Mouse (Mus musculus) liver, postnatal 0 days (tissue): ENCODE measurements around the gene Pcbd2. TPM values are rescaled to one million over a fixed set of nuclear protein-coding genes. Genes with fewer than 3 reads are reported as not detected.

Experiments
- ATAC-seq: fragments of 200-750 bp; cut with Nextera tagmentation; 2 replicates; pipeline ENCODE4 v1.8.0; 2017; ENCODE audit warnings: mild to moderate bottlenecking, moderate library complexity
- DNase-seq: peaks from one replicate; pipeline ENCODE4 v3.0.0-alpha.2; 2016
- H3K27ac ChIP-seq: fragments of 300-500 bp; sonication (generic); 2 replicates; pipeline ENCODE4 v1.5.1; 2014; ENCODE audit warnings: antibody characterized with exemption, moderate library complexity, mild to moderate bottlenecking, low read depth
- H3K27me3 ChIP-seq: fragments of 300-500 bp; sonication (generic); 2 replicates; pipeline ENCODE4 v1.6.1; 2014; ENCODE audit warnings: low read length, control low read depth, mixed read lengths; ENCODE audit not compliant: insufficient read depth
- H3K36me3 ChIP-seq: fragments of 300-500 bp; sonication (generic); replicated peaks from 2 replicates; pipeline ENCODE4 v1.6.1; 2014; ENCODE audit warnings: mild to moderate bottlenecking, control low read depth, low read length, moderate library complexity, mixed read lengths; ENCODE audit not compliant: insufficient read depth
- H3K4me1 ChIP-seq: fragments of 300-500 bp; sonication (generic); 2 replicates; pipeline ENCODE4 v1.6.1; 2014; ENCODE audit warnings: antibody characterized with exemption, mild to moderate bottlenecking, control low read depth; ENCODE audit not compliant: insufficient read depth
- H3K4me2 ChIP-seq: fragments of 300-500 bp; sonication (generic); 2 replicates; pipeline ENCODE4 v1.6.1; 2014; ENCODE audit warnings: low read depth, mild to moderate bottlenecking, low read length, moderate library complexity, mixed read lengths
- H3K4me3 ChIP-seq: fragments of 300-500 bp; sonication (generic); 2 replicates; pipeline ENCODE4 v1.5.1; 2014; ENCODE audit warnings: low read depth, low read length
- H3K9ac ChIP-seq: fragments of 300-500 bp; sonication (generic); replicated peaks from 2 replicates; pipeline ENCODE4 v1.6.1; 2014; ENCODE audit warnings: mild to moderate bottlenecking, moderate library complexity
- H3K9me3 ChIP-seq: fragments of 300-500 bp; sonication (generic); 2 replicates; pipeline ENCODE4 v1.6.1; 2016; ENCODE audit warnings: mild to moderate bottlenecking, control low read depth, low read length, mixed read lengths
- CTCF ChIP-seq: sonication (generic); IDR thresholded peaks from 2 replicates; pipeline ENCODE4 v1.5.1; 2016; ENCODE audit warnings: antibody characterized with exemption, low read depth
- EP300 ChIP-seq: IDR thresholded peaks from 2 replicates; pipeline ENCODE4 v1.6.1; 2016; ENCODE audit warnings: antibody characterized with exemption, low read depth, mild to moderate bottlenecking
- WGBS: fragments of 180-500 bp; shearing (Covaris S2); extraction: QIAGEN DNeasy Blood & Tissue Kit; methylation state at CpG from one replicate; pipeline ENCODE4 v1.1.7; 2014; ENCODE audit not compliant: insufficient replicate concordance; 5-methylcytosine and 5-hydroxymethylcytosine counted together
- polyA plus RNA-seq: library from polyadenylated mRNA; unstranded; fragments of >200 nt; fragmentation: Nextera tagmentation; extraction: Ambion mirVana; gene quantifications from 2 replicates; pipeline ENCODE4 v1.2.1, GENCODE M21; 2015

The Pcbd2 gene
- polyA plus RNA-seq, 1 experiment from 2014 or later = 49.2 TPM

- no peak for DNase-seq
- no peak for TF ChIP-seq EP300
- no peak for TF ChIP-seq CTCF
Measured at GRCm38 (mm10) chr13:55732121-55732520, 5.0 kb downstream of the Pcbd2 start.

GRCm38 (mm10) chr13:55733628-55734502 is 6.7 kb downstream of the Pcbd2 start:
- ATAC-seq = peak; percentile 88
- Histone ChIP-seq H3K9ac (no peak overlapping the region), H3K4me3 (no peak overlapping the region), H3K27ac (0 out of 2 replicates have a peak overlapping the region, but pooled peaks have one; percentile 16), H3K27me3 (no peaks in the 10 kb centered on the region), H3K36me3 (no peaks in the 10 kb centered on the region), H3K4me2 (no peak overlapping the region), H3K4me1 (no peaks in the 10 kb centered on the region), H3K9me3 (no peaks in the 10 kb centered on the region)
- DNase-seq = no peak
- 78% methylated on average over 22 of the region's 22 CpGs for WGBS
- TF ChIP-seq CTCF (no peak), EP300 (no peak)

More at GRCm38 (mm10) chr13:55732121-55732520, 5.0 kb downstream of the Pcbd2 start:
- H3K9me3 ChIP-seq = no peaks in the 10 kb centered on the region
- no peak overlapping the region for H3K4me2 ChIP-seq
- no peak overlapping the region for H3K9ac ChIP-seq
- ATAC-seq = 0 out of 2 replicates have a peak, but pooled peaks have one; percentile 6
- no peak overlapping the region for H3K27ac ChIP-seq
- 67% methylated on average over 2 of the region's 2 CpGs for WGBS
- no peak overlapping the region for H3K4me3 ChIP-seq
- H3K27me3 ChIP-seq = no peaks in the 10 kb centered on the region
- H3K36me3 ChIP-seq = no peaks in the 10 kb centered on the region
- no peaks in the 10 kb centered on the region for H3K4me1 ChIP-seq

GRCm38 (mm10) chr13:55737885-55738284 is 10.7 kb downstream of the Pcbd2 start:
- ATAC-seq (no peak), DNase-seq (no peak)
- WGBS = 83% methylated on average over 8 of the region's 8 CpGs

GRCm38 (mm10) chr13:55742306-55742705 is 15.1 kb downstream of the Pcbd2 start:
- Histone ChIP-seq H3K27me3 (no peaks in the 10 kb centered on the region), H3K9me3 (no peaks in the 10 kb centered on the region), H3K36me3 (no peaks in the 10 kb centered on the region), H3K4me2 (no peak overlapping the region), H3K4me3 (no peak overlapping the region), H3K4me1 (no peaks in the 10 kb centered on the region), H3K9ac (no peak overlapping the region), H3K27ac (no peak overlapping the region)
- no peak for ATAC-seq
- DNase-seq = no peak
- TF ChIP-seq CTCF (no peak), EP300 (no peak)
- WGBS = 67% methylated on average over 8 of the region's 8 CpGs

More at GRCm38 (mm10) chr13:55737885-55738284, 10.7 kb downstream of the Pcbd2 start:
- no peak for TF ChIP-seq CTCF
- no peak for TF ChIP-seq EP300
- Histone ChIP-seq H3K9ac (no peak overlapping the region), H3K9me3 (no peaks in the 10 kb centered on the region), H3K36me3 (no peaks in the 10 kb centered on the region), H3K27me3 (no peaks in the 10 kb centered on the region), H3K4me3 (no peak overlapping the region), H3K27ac (no peak overlapping the region), H3K4me1 (no peaks in the 10 kb centered on the region), H3K4me2 (no peak overlapping the region)

GRCm38 (mm10) chr13:55754380-55754779 is 27.2 kb downstream of the Pcbd2 start:
- no peak overlapping the region for H3K4me2 ChIP-seq
- TF ChIP-seq CTCF (no peak), EP300 (no peak)
- no peak overlapping the region for H3K9ac ChIP-seq
- H3K27ac ChIP-seq = no peak overlapping the region
- H3K27me3 ChIP-seq = no peaks in the 10 kb centered on the region
- H3K9me3 ChIP-seq = no peaks in the 10 kb centered on the region
- 60% methylated on average over 13 of the region's 13 CpGs for WGBS
- H3K36me3 ChIP-seq = no peaks in the 10 kb centered on the region
- DNase-seq = no peak
- ATAC-seq = no peak
- H3K4me3 ChIP-seq = no peak overlapping the region
- H3K4me1 ChIP-seq = no peaks in the 10 kb centered on the region

- Histone ChIP-seq H3K9me3 (no peaks in the 10 kb centered on the region), H3K9ac (no peak overlapping the region), H3K27ac (no peak overlapping the region), H3K4me3 (no peak overlapping the region), H3K36me3 (no peaks in the 10 kb centered on the region), H3K4me2 (peak overlapping the region; percentile 15; the same call in 1 of the 2 replicates), H3K4me1 (no peaks in the 10 kb centered on the region), H3K27me3 (no peaks in the 10 kb centered on the region)
- WGBS = 40% methylated on average over 8 of the region's 8 CpGs
- no peak for DNase-seq
- ATAC-seq = no peak
- TF ChIP-seq CTCF = no peak
- no peak for TF ChIP-seq EP300
Measured at GRCm38 (mm10) chr13:55756789-55757188, 29.6 kb downstream of the Pcbd2 start.
